Mouse (Mus musculus) lung, postnatal 0 days (tissue): ENCODE results near the gene Tbc1d14.

Source experiments
- CTCF ChIP-seq: IDR thresholded peaks from 2 replicates; pipeline ENCODE4 v1.5.1; 2016; ENCODE audit warnings: antibody characterized with exemption, mild to moderate bottlenecking
- EP300 ChIP-seq: IDR thresholded peaks from 2 replicates; pipeline ENCODE4 v1.6.1; 2016; ENCODE audit warnings: antibody characterized with exemption, mild to moderate bottlenecking, control low read depth

GRCm38 (mm10) chr5:36451119-36451518 lies 142.0 kb downstream of the Tbc1d14 start:
- no peak for TF ChIP-seq CTCF
- TF ChIP-seq EP300 = no peak
